Mouse (Mus musculus) liver, adult (tissue): ENCODE data around the gene Dync1li1.

Source experiments
- GATA4 ChIP-seq: IDR thresholded peaks from 2 replicates; pipeline ENCODE4 v1.6.1; 2014; ENCODE audit warnings: mild to moderate bottlenecking, low read length; ENCODE audit not compliant: insufficient replicate concordance

The Dync1li1 gene

DNA sequence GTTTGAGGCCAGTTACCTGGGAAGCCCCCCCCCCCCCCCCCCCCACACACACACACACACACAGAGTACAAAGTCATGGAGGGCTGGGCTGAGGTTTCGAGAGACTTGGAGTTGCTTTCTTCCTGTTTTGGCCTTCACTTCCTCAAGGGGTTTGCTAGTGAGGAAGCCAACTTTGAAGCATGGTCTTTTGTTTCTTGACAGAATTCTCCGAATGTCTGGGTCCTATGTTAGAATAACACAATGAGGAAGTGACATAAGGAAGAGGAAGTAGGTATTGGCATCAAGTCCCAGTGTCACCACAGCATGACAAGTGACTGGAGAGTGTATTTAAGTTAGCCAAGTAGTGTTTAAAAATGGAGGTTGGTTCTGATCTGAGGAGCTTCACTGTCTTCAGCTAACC is 54.1 kb downstream of the Dync1li1 start:
- TF ChIP-seq GATA4 = no peak

DNA sequence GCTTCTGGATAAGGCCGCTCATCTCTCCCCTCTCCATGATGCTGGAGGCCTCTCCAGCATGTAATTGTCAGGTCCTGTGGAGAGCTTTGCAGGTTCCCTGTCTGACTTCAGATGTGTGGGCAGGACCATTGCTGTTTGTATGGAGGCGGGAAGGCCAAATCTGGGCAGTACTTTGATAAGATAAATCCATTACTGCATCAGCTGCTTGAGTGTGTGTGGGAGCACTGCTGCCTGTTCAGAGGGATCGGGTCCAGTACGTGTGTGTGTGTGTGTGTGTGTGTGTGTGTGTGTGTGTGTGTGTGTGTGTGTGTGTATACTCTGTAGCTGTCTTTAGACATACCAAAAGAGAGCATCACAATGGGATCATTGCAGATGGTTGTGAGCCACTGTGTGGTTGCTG is 56.6 kb downstream of the Dync1li1 start:
- no peak for TF ChIP-seq GATA4

DNA sequence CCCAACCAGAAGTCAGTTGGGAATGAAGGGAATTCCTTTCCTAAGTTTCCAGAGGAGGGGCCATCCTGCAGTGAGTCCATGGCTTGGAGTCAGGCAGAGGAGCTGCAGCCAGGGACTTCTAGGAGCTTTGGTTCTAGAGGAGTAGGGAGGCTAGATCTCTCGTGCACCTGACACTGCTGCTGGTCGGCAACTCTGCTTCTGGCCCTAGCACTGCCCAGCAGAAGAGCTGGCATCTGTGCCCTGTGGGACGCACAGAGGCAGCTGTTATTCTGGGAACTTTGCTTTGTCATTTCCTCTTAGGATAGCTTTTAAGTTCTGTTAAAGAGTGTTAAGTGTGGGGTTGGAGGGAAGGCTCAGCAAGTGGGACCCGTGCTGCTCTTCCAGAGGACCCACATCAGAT is 57.1 kb downstream of the Dync1li1 start:
- no peak for TF ChIP-seq GATA4

DNA sequence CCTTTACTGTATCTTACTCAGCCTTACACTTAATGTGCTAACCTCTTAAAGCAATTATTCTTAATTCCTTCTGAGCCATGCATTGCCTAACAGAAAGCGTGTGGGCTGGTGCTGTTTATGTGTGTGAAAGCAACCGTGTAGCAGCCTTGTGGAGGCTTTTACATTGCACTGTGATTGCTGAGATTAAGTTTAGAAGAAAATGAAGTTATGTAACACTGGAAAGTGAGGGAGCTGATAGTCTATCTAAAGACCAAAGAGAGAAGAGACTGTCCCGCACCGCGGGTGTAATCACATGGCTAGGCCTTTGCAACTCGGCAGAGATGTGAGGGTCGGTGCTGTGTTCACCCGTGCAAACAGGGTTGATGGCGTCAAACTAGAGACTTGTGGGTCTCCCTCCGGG is 58.4 kb downstream of the Dync1li1 start:
- TF ChIP-seq GATA4 = no peak

DNA sequence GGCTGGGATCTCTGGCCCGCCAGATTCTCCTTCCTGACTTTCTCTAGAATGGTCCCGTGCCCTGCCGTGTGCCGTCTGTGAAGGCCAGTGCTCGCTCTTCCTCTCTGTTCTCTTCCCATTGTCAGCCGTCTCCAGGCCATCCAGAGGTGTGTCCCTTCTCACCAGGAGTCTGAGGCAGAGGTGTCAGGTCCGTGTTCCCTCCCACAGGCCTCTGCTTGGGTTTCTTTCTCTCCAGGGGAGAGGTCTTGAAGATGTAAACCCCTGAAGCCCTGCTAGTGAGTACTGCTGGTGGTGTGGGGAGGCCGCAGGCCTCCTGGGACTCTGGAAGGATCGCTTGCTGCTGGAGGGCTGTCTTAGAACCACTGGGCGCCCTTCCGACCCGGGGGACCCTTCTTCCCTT is 58.9 kb downstream of the Dync1li1 start:
- no peak for TF ChIP-seq GATA4

DNA sequence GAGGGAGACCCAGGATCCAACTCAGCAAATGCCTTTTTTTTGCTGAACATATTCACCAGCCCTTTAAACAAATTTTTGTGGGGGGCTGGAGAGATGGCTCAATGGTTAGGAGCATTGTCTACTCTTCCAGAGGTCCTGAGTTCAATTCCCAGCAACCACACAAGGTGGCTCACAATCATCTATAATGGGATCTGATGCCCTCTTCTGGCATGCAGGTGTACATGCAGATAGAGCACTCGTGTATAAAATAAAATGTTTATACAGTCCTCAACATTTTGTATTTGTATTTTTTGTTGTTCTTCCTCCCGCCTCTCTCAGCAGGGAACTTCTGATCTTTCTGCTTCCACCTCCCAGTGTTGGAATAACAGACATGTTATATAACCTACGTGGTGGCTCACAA is 63.0 kb downstream of the Dync1li1 start:
- TF ChIP-seq GATA4 = no peak

DNA sequence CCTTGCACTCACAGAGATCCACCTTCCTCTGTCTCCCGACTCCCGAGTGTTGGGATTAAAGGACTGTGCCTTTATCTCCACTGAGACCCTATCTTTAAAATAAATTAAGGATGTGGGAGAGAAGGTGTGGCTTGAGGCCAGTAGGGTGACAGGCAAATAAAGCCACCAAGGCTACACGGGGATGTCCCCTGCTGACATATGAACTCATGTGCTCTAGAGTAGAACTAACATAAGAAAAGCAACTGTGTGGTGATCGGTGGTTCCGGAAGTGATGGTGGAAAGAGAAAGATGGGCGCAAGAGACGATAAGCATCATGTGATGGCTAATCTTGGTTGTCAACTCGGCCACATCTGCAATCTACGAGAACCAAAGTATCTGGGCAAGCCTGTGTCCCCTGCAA is 63.7 kb downstream of the Dync1li1 start:
- no peak for TF ChIP-seq GATA4

DNA sequence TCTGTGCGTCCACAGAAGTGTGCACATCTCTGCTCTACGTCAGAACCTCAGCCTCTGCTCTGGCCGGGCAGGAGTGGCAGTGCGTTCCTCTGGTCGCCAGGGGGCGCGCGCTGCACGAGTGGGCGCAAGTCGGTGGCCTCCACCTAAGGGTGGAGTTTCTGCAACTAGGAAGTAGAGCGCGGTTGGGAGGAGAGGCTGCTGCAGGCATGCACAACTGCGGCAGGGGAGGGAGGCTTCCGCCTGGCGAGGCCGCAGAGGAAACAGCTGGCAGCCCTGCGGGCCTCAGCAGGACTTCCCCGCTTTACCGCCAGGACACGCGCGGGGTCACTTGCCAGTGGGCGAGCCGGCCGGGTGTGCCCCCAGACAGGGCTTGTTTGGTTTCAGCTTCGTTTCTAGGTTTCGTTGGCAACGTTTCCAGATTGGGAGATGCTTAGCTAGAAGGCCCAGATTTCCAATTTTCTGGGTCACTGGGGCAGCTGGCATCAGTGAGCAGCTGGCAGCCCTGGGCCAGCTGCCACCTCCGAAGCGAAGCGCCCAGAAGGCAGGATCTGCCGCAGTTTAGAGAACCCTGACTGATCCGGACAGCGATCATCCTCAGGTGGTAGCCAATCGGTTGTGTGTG is 64.4 kb downstream of the Dync1li1 start:
- TF ChIP-seq GATA4 = no peak

DNA sequence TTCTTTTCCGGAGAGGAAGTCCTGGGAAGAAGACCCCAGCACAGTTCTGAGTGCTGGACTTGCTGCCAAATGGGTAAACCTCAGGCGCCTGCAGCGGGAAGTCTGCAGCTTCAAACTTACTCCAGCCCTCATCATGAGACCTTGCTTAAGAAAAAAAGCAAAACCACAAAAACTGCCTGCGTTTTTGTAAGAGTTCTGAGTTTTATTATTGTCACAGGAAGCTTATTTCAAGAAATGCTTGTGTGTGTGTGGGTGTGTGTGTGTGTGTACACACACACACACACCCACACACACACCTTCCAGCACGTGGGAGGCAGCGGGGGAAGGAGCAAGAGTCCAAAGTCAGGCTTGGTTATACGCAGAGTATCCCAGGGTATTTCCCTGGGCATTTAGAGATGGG is 69.7 kb downstream of the Dync1li1 start:
- TF ChIP-seq GATA4 = no peak

DNA sequence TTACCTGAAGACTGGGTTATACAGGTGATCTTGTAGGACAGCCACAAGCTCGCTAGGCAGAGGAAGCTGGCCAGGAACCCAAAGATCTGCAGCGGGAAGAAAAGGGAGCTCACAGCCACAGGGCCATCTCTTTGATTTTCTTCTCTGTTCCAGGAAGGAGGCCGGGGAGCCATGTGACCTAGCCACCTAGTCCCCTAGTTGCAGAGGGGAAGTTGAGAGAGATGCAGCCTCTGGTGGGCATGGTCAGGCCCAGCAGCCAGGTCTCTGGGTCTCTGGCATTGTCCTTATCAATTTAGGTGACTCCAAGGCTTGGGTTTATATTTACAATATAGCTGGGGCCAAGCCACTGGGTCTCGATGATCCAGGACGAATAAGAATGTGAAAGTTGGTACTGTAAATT is 70.2 kb downstream of the Dync1li1 start:
- no peak for TF ChIP-seq GATA4

DNA sequence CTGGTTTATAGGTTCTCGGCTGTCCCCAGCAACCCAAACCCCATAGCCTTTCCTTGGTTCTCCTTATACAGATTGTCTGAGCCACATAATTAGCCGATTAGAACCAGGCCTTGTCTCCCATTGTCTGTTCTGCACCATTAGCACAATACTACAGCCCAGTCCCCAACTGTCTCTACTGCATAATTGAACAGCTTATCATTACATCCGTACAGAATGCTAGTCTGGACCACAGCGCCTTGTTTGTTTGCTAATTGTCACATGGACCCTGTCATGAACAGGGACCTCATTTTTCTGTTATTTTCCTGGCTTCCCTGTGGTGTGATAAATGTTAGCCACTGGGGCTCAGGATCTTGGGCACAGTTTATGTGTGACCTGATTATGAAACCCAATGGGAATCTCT is 71.3 kb downstream of the Dync1li1 start:
- TF ChIP-seq GATA4 = no peak

DNA sequence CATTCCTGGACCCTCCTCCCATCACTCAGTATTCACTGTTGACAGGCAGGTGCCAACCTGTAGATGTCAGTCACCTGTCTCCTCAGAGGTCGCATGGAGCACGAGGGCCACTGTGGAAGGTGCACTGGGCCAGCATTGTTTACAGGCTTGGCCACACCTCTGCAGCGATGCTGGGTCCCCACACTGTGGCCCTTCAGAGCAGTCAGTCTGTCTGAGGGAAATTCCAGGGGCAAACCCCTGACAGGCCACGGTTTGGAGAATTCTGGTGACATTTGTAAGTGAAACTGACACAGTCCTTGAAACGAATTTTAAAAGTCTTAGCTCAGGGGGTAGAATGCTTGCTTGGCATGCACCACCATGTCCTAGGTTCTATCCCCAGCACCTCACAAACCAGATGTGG is 71.8 kb downstream of the Dync1li1 start:
- TF ChIP-seq GATA4 = no peak

DNA sequence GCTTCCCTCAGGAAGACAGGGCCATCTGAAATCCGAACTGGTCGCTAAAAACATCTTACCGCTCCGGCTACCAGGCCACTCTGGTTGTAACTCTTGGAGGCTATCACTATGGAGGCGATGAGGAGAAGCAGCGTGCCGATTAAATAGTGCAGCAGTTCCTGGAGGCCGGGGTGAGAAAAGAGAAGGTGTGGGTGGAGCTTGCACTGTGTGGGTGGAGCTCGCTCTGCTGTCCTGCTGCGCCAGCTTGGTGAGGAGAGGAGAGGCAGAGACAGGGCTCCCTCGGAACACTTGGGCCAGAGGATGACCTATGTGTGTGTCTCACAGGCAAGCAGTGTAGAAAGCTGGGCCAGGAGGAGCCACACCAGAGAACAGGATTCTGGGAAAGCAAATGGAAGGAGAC is 73.3 kb downstream of the Dync1li1 start:
- TF ChIP-seq GATA4 = no peak

DNA sequence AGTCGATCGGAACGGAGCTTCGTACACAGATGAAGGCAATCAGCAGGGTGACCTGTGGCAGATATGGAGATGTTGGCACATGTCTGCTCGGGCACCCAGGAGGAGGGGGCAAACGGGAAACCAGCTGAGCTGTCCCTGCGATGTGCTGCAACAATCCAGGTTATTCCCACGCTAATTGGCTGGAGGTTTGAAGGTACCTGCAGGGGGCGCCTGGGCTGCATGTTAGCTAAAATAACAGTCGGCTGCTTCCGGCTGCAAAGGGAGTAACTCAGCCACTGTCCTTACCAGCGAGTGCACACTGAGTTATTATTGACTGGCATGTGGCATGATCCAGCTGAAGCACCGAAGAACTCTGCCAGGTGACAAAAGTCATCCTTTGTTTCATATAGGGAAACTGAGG is 74.8 kb downstream of the Dync1li1 start:
- no peak for TF ChIP-seq GATA4

DNA sequence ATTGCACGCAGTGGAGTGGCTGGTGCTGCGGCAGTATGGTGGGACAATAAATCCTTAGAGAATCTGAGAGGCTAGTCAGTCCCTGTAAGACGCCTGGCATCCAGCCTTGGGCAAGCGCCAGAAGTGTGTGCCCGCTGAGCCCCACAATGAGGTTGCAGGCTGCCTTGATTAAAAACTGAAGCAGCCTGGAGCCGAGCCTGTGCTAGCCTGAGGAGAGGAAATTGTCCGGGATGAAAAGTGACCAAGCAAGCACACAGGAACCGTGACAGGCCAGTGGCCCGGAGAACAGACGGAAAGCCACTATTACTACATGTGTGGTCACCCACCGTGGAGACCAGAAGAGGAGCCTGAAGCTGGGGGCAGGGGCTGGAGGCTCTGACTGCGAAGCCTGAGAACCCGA is 78.4 kb downstream of the Dync1li1 start:
- no peak for TF ChIP-seq GATA4

DNA sequence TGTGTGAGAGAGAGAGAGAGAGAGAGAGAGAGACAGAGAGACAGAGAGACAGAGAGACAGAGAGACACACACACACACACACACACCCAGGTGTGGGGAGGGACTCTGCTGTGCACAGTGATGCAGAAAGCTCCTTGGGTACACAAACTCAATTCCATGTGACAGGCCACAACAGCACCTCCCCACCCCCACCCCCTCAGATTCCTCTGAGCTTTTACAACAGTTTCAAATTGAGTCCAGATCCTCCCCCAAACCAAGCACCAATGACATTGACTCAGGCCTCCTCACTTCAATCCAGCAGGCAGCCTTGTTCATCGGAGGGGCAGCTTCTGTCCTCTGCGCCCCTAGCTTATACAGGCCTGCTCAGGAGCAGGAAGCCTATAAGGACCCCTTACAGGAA is 78.9 kb downstream of the Dync1li1 start:
- TF ChIP-seq GATA4 = no peak

DNA sequence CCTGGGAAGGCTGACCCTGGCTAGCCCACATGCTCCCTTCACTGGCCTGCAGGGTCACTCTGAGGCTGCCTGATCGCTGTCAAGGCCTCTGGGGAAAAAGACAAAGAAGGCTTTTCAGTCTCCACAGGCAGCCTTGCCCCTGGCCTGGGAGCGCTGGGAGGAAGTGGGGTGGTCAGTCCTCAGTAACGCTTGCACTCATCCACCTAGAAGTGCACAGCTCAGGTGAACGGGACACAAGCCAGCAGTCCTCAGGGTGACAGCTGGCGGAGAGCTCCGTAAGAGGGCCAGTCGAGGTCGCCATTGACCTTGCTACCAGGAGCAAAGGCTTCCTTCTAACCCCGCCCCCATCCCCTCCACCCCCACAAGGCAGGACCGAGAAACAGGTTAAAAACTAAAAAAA is 79.5 kb downstream of the Dync1li1 start:
- TF ChIP-seq GATA4 = no peak

DNA sequence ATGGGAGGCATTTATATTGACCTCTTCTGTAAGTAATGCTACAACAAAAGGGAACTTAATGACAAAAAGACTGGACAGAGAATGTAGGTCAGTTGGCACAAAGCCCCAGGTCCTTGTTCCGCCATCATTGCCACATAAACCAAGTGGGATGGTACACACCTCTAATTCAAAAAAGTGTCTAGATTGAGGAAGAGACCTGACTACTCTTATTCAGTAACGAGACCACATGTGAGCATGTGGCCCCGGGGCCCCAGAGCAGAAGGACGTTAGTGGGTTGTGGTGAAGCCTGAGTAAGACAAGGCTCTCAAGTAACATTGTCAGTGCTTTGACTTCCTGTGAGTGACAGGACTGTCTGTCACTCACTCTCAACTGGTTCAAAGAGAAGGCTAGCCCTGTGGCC is 81.6 kb downstream of the Dync1li1 start:
- no peak for TF ChIP-seq GATA4
